Mouse (Mus musculus): Measurements from ENCODE around the gene Ces2c.
"Not testable (repeated sequence)": the region's sequence is repeated elsewhere in the genome, so short reads cannot be mapped to it uniquely, and the experiment has no call there.

Gene Ces2c

DNA sequence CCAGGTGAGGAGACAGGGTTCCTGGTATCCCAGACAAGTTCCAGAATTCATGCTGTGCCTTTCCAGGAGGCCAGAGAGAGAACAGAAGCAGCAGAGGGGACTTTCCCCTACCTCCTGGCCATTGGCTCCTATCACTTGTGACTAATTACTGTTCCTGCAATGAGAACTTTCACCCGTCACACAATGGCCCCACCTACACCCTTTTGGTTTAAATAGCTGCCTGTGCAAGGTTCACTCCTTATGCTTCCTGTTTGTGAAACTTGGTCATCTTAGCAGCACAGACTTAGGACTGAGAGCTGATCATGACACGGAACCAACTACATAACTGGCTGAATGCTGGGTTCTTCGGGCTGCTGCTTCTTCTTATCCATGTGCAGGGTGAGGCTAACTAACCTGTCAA, at the start of gene Ces2c:
Gene Ces2c (plus strand): TSS at position 238 of the 400 bp plus-strand sequence.
- DNase-seq (ENCODE audit: low read depth, low spot score): no peak

- no peak for DNase-seq (ENCODE audit: low read depth, low spot score)
These were observed 47.5 kb upstream of the Ces2c start for GRCm38 (mm10) chr8:104799385-104799784.

DNA sequence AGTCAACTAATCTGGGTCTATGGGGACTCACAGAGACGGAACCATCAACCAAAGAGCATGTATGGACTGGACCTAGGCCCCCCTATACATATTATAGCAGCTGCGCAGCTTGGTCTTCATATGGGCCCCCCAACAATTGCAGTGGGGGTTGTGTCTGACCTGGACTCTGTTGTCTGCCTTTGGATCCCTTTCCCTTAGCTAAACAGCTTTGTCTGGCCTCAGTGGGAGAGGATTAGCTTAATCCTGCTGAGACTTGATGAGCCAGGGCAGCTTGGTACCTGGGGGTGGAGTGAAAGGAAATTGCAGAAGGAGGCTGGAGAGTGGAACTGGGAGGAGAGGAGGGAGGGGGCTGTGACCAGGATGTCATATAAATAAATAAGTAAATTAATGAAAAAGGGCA, 40.7 kb upstream of the Ces2c start:
- DNase-seq (ENCODE audit: low read depth, low spot score): peak; percentile 34

DNA sequence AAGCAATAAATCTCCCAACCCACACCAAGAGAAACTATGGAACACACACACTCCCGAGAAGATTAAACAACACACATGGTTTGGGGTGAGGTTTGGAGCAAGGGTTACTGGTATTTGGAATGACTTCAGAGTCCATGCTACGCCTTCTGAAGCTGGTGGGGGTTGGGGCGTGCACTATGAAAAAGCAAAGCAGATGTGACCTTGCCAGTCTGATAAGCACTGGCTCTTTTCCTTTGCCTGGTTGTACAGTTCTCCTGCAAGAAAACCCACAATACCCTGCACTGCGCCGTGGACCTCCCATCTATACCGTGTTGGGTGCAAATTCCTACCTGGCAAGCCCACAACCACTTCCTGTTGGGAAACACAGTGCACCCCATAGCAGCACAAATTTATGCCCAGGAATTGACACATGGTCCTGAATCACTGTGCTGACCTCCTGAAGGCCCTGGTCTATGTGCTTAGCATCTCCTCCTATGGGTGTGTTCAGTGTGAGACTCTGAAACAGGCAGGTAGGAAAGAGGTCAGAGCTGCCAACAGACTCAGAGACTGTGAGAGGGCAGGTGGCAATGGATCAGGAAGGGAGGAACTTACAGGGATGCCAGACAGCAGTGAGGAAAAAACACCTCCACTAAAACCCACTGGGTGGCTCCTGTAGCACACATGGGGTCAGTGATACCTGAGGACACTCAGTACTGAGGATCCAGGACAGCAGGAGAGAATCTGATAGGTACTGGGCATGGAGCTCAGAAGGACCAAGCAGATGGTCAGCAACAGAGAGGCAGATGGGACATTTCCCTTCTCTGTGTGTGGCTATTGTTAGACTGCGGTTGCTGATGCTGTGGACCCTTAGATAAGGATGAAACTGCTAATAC, 38.1 kb upstream of the Ces2c start:
- no peak for DNase-seq (ENCODE audit: low read depth, low spot score)

- no peak for DNase-seq (ENCODE audit: low read depth, low spot score)
These were observed 37.4 kb upstream of the Ces2c start for GRCm38 (mm10) chr8:104809436-104809835.

DNA sequence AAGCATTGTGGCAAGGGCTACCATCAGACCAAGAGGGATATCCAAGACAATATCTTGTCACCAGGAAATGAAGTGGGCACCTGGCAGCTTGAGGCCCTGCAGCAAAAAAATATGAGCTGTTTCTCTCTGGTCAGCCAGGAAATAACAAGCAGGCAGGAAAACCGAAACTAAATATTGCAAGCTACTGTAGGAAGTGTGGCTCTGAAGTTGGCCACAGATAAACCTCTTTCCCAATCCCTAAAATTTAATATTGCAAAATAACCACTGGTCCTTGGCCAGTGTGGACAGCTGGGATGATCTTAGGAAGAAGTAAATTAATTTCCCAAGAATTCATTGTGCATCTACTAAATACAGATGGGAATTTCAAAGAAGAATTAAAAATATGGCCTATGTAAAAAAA, 20.0 kb upstream of the Ces2c start:
- no peak for DNase-seq (ENCODE audit: low read depth, low spot score)

DNA sequence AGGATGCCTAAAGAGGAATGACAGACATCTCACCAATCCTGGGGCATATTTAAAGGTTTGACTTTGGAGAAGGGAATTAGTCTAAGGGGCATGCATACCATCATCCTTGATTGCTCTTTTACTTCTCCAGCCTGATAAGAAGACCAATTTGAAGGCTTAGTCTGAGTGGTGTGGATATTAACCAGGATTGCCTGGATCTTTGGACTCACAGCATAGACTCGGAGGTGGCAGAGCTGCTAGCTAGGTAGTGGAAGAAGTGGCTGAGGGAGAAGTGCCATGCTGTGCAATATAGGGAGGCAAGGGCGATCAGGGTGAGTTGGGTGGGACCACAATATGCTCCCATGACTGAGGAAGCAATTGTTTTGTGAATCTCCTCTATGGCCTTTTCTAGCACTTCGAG, 18.6 kb upstream of the Ces2c start:
- DNase-seq (ENCODE audit: low read depth, low spot score): no peak

GRCm38 (mm10) chr8:104831440-104831839, 15.4 kb upstream of the Ces2c start, which contains the start of gene Ces2b:
Gene Ces2b, plus strand, starts transcription at chr8:104831572.
- no peak for DNase-seq (ENCODE audit: low read depth, low spot score)

DNA sequence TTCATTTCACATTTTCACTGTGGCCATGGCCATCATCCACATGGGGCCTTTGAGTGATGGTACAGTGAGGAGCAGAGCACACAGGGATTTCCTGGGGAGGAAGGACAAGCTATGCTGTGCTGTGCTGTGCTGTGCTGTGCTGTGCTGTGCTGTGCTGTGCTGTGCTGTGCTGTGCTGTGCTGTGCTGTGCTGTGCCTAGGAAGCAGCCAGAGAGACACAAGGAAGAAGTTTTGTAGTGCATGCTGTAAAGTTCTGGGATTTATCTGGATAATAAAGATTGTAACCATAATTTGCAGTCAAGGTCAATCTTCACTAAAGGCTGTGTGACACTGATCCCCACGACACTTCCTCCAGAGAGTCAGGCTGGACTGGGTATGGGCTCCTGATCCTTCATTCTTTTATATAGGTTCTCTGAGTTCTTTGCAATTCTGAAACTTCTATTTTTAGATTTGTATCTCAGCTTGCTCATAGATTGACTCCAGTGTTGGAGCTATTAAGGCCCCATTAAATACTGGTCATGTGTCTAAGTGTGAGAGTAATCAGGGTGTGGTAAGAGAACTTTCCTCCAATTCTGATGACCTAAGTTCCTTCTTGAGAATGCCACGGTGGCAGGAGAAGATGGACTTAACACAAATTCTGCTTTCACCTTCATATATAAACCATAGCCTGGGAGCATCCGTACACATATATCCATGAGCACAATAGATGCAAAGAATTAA, 5.3 kb upstream of the Ces2c start:
- DNase-seq (ENCODE audit: low read depth, low spot score): no peak

DNA sequence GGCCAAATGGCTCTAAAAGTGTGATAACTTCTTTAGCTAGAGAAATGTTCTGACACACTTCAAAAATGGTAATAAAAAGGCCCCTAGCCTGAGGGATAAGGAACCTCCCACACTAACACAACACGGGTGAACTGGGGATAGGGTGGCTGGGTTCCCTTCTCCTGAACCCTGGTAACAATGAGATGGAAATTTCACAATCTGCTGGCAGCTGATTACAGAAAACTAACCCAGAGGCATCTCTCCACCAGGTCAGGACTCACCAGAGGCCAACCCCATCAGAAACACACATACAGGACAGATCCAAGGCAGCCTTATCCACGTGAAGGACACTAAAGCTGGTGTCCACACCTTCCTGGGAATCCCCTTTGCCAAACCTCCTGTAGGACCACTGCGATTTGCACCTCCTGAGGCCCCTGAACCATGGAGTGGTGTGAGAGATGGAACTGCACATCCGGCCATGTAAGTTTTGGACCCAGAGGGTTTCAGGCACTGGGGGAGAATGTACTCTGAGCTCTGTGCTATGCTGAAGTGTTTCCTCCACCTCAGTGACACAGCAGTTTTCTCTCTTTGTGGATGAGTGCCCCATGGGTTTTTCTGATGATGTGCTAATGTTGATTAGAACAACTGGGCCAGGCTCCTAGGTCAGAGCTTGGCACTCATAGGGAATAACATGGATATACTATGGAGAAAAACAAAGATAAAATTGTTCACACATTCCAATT, 1.0 kb downstream of the Ces2c start:
- no peak for DNase-seq (ENCODE audit: low read depth, low spot score)

DNA sequence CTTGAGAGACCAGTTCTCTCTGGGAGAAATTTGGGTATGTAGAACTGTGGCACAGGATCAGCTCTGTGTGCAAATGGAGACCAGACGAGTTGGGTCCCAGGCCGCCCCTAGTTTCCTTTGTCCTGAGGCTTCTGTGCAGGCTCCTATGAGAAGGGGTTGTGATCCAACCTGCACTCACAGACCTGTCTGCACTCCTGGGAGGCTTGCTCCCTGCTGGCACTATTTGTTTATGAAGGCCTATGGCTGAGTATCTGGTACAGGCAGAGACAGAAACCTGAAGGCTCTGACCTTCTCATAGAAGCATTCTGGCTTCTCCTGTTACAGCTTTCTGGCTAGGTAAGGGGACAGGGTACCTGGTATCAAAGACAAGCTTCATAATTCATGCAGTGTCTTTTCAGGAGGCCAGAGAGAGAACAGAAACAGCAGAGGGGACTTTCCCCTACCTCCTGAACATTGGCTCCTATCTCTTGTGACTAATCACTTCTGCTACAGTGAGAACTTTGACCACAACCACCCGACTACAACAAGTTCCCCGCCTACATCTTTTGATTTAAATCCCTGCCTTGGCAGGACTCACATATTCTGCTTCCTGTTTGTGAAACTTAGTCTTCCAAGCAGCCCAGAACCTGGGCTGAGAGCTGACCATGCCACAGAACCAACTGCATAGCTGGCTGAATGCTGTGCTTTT, 20.1 kb downstream of the Ces2c start:
- DNase-seq (ENCODE audit: low read depth, low spot score): not testable (repeated sequence)

GRCm38 (mm10) chr8:104868876-104869275, 22.0 kb downstream of the Ces2c start:
- DNase-seq (ENCODE audit: low read depth, low spot score): not testable (repeated sequence)

GRCm38 (mm10) chr8:104886223-104886926, 39.5 kb downstream of the Ces2c start:
- DNase-seq (ENCODE audit: low read depth, low spot score): not testable (repeated sequence)

- DNase-seq (ENCODE audit: low read depth, low spot score): no peak
These were observed 54.9 kb downstream of the Ces2c start for GRCm38 (mm10) chr8:104901746-104902145.
